Mouse (Mus musculus) monocyte, adult 5-6 weeks (primary cell): ENCODE results near the gene Ninj1. TPM values are rescaled to one million over a fixed set of nuclear protein-coding genes. Genes with fewer than 3 reads are reported as not detected.

Source experiments
- ATAC-seq: fragments of 153-309, 156-312 bp; replicated peaks from 2 replicates; pipeline ENCODE4 v1.8.0; 2017; ENCODE audit warnings: mild to moderate bottlenecking; ENCODE audit not compliant: low TSS enrichment, insufficient number of reproducible peaks, severe bottlenecking, poor library complexity, low FRiP score
- total RNA-seq: library from RNA; stranded (forward); fragments of 200-1000, 200-491, 200-594 nt; gene quantifications from 3 replicates; pipeline ENCODE4 v1.2.3, GENCODE M21; 2017

The Ninj1 gene
- total RNA-seq, 1 experiment from 2014 or later, result 55.8 TPM

GRCm38 (mm10) chr13:49191673-49192035 lies 4.4 kb downstream of the Ninj1 start:
- no peak for ATAC-seq

GRCm38 (mm10) chr13:49192156-49192855 lies 5.0 kb downstream of the Ninj1 start:
- no peak for ATAC-seq

- ATAC-seq, result no peak
Measured at GRCm38 (mm10) chr13:49193650-49194049, 6.4 kb downstream of the Ninj1 start.

GRCm38 (mm10) chr13:49194811-49195210 lies 7.5 kb downstream of the Ninj1 start:
- ATAC-seq, result no peak

GRCm38 (mm10) chr13:49195651-49196050 lies 8.4 kb downstream of the Ninj1 start:
- ATAC-seq, result no peak

GRCm38 (mm10) chr13:49196211-49196610 lies 8.9 kb downstream of the Ninj1 start:
- ATAC-seq, result no peak

GRCm38 (mm10) chr13:49196766-49197165 lies 9.5 kb downstream of the Ninj1 start:
- peak; percentile 55 for ATAC-seq

GRCm38 (mm10) chr13:49198734-49199133 lies 11.4 kb downstream of the Ninj1 start:
- ATAC-seq, result no peak

- no peak for ATAC-seq
Measured at GRCm38 (mm10) chr13:49199891-49200290, 12.6 kb downstream of the Ninj1 start.

- peak; percentile 37 for ATAC-seq
Measured at GRCm38 (mm10) chr13:49200688-49201087, 13.4 kb downstream of the Ninj1 start.

- no peak for ATAC-seq
Measured at GRCm38 (mm10) chr13:49202556-49202955, 15.3 kb downstream of the Ninj1 start.

GRCm38 (mm10) chr13:49205381-49205998 lies 18.2 kb downstream of the Ninj1 start:
- peak; percentile 83 for ATAC-seq

GRCm38 (mm10) chr13:49206341-49206740 lies 19.1 kb downstream of the Ninj1 start:
- no peak for ATAC-seq

- ATAC-seq, result no peak
Measured at GRCm38 (mm10) chr13:49209306-49209705, 22.0 kb downstream of the Ninj1 start.

GRCm38 (mm10) chr13:49212711-49213500 lies 25.6 kb downstream of the Ninj1 start:
- ATAC-seq, result no peak

- peak; percentile 65 for ATAC-seq
Measured at GRCm38 (mm10) chr13:49213531-49213932, 26.2 kb downstream of the Ninj1 start.

- no peak for ATAC-seq
Measured at GRCm38 (mm10) chr13:49214454-49214853, 27.2 kb downstream of the Ninj1 start.

GRCm38 (mm10) chr13:49215128-49215503 lies 27.8 kb downstream of the Ninj1 start:
- no peak for ATAC-seq

GRCm38 (mm10) chr13:49215504-49216219 lies 28.4 kb downstream of the Ninj1 start, which contains the start of gene Card19:
Gene Card19, minus strand, starts transcription at chr13:49216037.
- ATAC-seq, result peak; percentile 83
